Mouse (Mus musculus) bone marrow macrophage, adult 2 months (primary cell): ENCODE results near the gene Gfi1.

Experiments
- CTCF ChIP-seq: IDR thresholded peaks from 2 replicates; pipeline ENCODE4 v1.5.1; 2012; ENCODE audit warnings: low read depth, mild to moderate bottlenecking, low read length, moderate library complexity
- POLR2A ChIP-seq: IDR thresholded peaks from 2 replicates; pipeline ENCODE4 v1.6.1; 2012; ENCODE audit warnings: mild to moderate bottlenecking, low read depth, low read length, borderline replicate concordance

GRCm38 (mm10) chr5:107739023-107739422 is 13.2 kb upstream of the Gfi1 start:
- TF ChIP-seq CTCF (no peak), POLR2A (no peak)
